Mouse (Mus musculus): ENCODE results near the gene Socs1.

Gene Socs1

GRCm38 (mm10) chr16:10786782-10787547 lies 1.6 kb upstream of the Socs1 start:
- DNase-seq (ENCODE audit: low read depth, low spot score): no peak

- peak; percentile 96 for DNase-seq (ENCODE audit: low read depth, low spot score)
Measured at GRCm38 (mm10) chr16:10786288-10786687, 952 bp upstream of the Socs1 start.

- DNase-seq (ENCODE audit: low read depth, low spot score): peak; percentile 79
Measured at GRCm38 (mm10) chr16:10784793-10785370, 454 bp downstream of the Socs1 start.

- DNase-seq (ENCODE audit: low read depth, low spot score): peak; percentile 46
Measured at GRCm38 (mm10) chr16:10783883-10784792, 1.2 kb downstream of the Socs1 start.

- no peak for DNase-seq (ENCODE audit: low read depth, low spot score)
Measured at GRCm38 (mm10) chr16:10783451-10783850, 1.9 kb downstream of the Socs1 start.

GRCm38 (mm10) chr16:10783152-10783434 lies 2.2 kb downstream of the Socs1 start:
- no peak for DNase-seq (ENCODE audit: low read depth, low spot score)

GRCm38 (mm10) chr16:10782377-10783151 lies 2.8 kb downstream of the Socs1 start:
- no peak for DNase-seq (ENCODE audit: low read depth, low spot score)

- no peak for DNase-seq (ENCODE audit: low read depth, low spot score)
Measured at GRCm38 (mm10) chr16:10781862-10782371, 3.4 kb downstream of the Socs1 start.

- no peak for DNase-seq (ENCODE audit: low read depth, low spot score)
Measured at GRCm38 (mm10) chr16:10780631-10781120, 4.7 kb downstream of the Socs1 start.

- DNase-seq (ENCODE audit: low read depth, low spot score): no peak
Measured at GRCm38 (mm10) chr16:10777579-10778160, 7.7 kb downstream of the Socs1 start.

GRCm38 (mm10) chr16:10776322-10776721 lies 9.0 kb downstream of the Socs1 start:
- no peak for DNase-seq (ENCODE audit: low read depth, low spot score)

GRCm38 (mm10) chr16:10774726-10775125 lies 10.6 kb downstream of the Socs1 start:
- no peak for DNase-seq (ENCODE audit: low read depth, low spot score)

GRCm38 (mm10) chr16:10773543-10773942 lies 11.8 kb downstream of the Socs1 start:
- no peak for DNase-seq (ENCODE audit: low read depth, low spot score)

- DNase-seq (ENCODE audit: low read depth, low spot score): no peak
Measured at GRCm38 (mm10) chr16:10771769-10772510, 13.4 kb downstream of the Socs1 start.

- DNase-seq (ENCODE audit: low read depth, low spot score): no peak
Measured at GRCm38 (mm10) chr16:10770531-10771325, 14.6 kb downstream of the Socs1 start.

- peak; percentile 83 for DNase-seq (ENCODE audit: low read depth, low spot score)
Measured at GRCm38 (mm10) chr16:10769661-10770060, 15.7 kb downstream of the Socs1 start.

- no peak for DNase-seq (ENCODE audit: low read depth, low spot score)
Measured at GRCm38 (mm10) chr16:10768821-10769220, 16.5 kb downstream of the Socs1 start.

- DNase-seq (ENCODE audit: low read depth, low spot score): peak; percentile 90
Measured at GRCm38 (mm10) chr16:10767158-10767557, 18.2 kb downstream of the Socs1 start.

GRCm38 (mm10) chr16:10764323-10764722 lies 21.0 kb downstream of the Socs1 start:
- no peak for DNase-seq (ENCODE audit: low read depth, low spot score)

All from brain, adult 2 months (tissue).